Mouse (Mus musculus) cerebellum, adult 11 months (tissue): ENCODE data around the gene Gab1.

Source experiments
- DNase-seq: peaks from one replicate; pipeline ENCODE4 v3.0.0; 2022

Gab1 gene

GRCm38 (mm10) chr8:80807807-80808505, 72.4 kb downstream of the Gab1 start:
- no peak for DNase-seq

- no peak for DNase-seq
These were observed 76.2 kb downstream of the Gab1 start for GRCm38 (mm10) chr8:80804066-80804619.

GRCm38 (mm10) chr8:80798778-80799177, 81.5 kb downstream of the Gab1 start:
- no peak for DNase-seq

GRCm38 (mm10) chr8:80798198-80798777, 82.0 kb downstream of the Gab1 start:
- DNase-seq, result no peak

GRCm38 (mm10) chr8:80796070-80796469, 84.2 kb downstream of the Gab1 start:
- DNase-seq, result no peak

- no peak for DNase-seq
These were observed 85.5 kb downstream of the Gab1 start for GRCm38 (mm10) chr8:80794585-80795509.

- no peak for DNase-seq
These were observed 86.4 kb downstream of the Gab1 start for GRCm38 (mm10) chr8:80793791-80794515.

- DNase-seq, result no peak
These were observed 88.1 kb downstream of the Gab1 start for GRCm38 (mm10) chr8:80792214-80792613.

- DNase-seq, result no peak
These were observed 91.0 kb downstream of the Gab1 start for GRCm38 (mm10) chr8:80789324-80789723.

GRCm38 (mm10) chr8:80784559-80784958, 95.8 kb downstream of the Gab1 start:
- no peak for DNase-seq

- DNase-seq, result no peak
These were observed 97.0 kb downstream of the Gab1 start for GRCm38 (mm10) chr8:80783271-80783670.

- DNase-seq, result no peak
These were observed 99.0 kb downstream of the Gab1 start for GRCm38 (mm10) chr8:80781338-80781737.

GRCm38 (mm10) chr8:80780271-80780670, 100.0 kb downstream of the Gab1 start:
- no peak for DNase-seq

GRCm38 (mm10) chr8:80776436-80776835, 103.9 kb downstream of the Gab1 start:
- no peak for DNase-seq

- no peak for DNase-seq
These were observed 107.4 kb downstream of the Gab1 start for GRCm38 (mm10) chr8:80772732-80773460.

- DNase-seq, result no peak
These were observed 111.9 kb downstream of the Gab1 start for GRCm38 (mm10) chr8:80768451-80768850.

GRCm38 (mm10) chr8:80753017-80753715, 127.2 kb downstream of the Gab1 start:
- DNase-seq, result peak; percentile 67

GRCm38 (mm10) chr8:80752429-80752828, 127.9 kb downstream of the Gab1 start:
- DNase-seq, result no peak

- DNase-seq, result no peak
These were observed 131.2 kb downstream of the Gab1 start for GRCm38 (mm10) chr8:80749091-80749490.

- DNase-seq, result no peak
These were observed 140.4 kb downstream of the Gab1 start for GRCm38 (mm10) chr8:80739932-80740331.
